Mouse (Mus musculus) kidney, postnatal 0 days (tissue): ENCODE results near the gene Ggn. TPM values are rescaled to one million over a fixed set of nuclear protein-coding genes. Genes with fewer than 3 reads are reported as not detected.

Experiments used
- ATAC-seq: fragments of 200-750 bp; cut with Nextera tagmentation; replicated peaks from 2 replicates; pipeline ENCODE4 v1.8.0; 2017; ENCODE audit warnings: low read depth, moderate number of reproducible peaks, moderate TSS enrichment, moderate library complexity; ENCODE audit not compliant: low FRiP score
- DNase-seq: peaks from one replicate; pipeline ENCODE4 v3.0.0-alpha.2; 2016; ENCODE audit warnings: low spot score
- H3K27ac ChIP-seq: fragments of 300-500 bp; sonication (generic); 2 replicates; pipeline ENCODE4 v1.5.1; 2014; ENCODE audit warnings: mild to moderate bottlenecking
- H3K27me3 ChIP-seq: fragments of 300-500 bp; sonication (generic); 2 replicates; pipeline ENCODE4 v1.6.1; 2014; ENCODE audit warnings: low read length, mixed read lengths; ENCODE audit not compliant: insufficient read depth
- H3K36me3 ChIP-seq: fragments of 300-500 bp; sonication (generic); 2 replicates; pipeline ENCODE4 v1.6.1; 2014; ENCODE audit warnings: low read length, mixed read lengths; ENCODE audit not compliant: insufficient read depth
- H3K4me1 ChIP-seq: fragments of 300-500 bp; sonication (generic); replicated peaks from 2 replicates; pipeline ENCODE4 v1.6.1; 2014; ENCODE audit warnings: antibody characterized with exemption, low read length, mixed read lengths; ENCODE audit not compliant: insufficient read depth
- H3K4me2 ChIP-seq: fragments of 300-500 bp; sonication (generic); 2 replicates; pipeline ENCODE4 v1.6.1; 2014; ENCODE audit warnings: mild to moderate bottlenecking, low read length, moderate library complexity, mixed read lengths
- H3K4me3 ChIP-seq: fragments of 300-500 bp; sonication (generic); replicated peaks from 2 replicates; pipeline ENCODE4 v1.5.1; 2014; ENCODE audit warnings: low read depth, low read length
- H3K9ac ChIP-seq: fragments of 300-500 bp; sonication (generic); 2 replicates; pipeline ENCODE4 v1.6.1; 2014; ENCODE audit warnings: low read depth, low read length
- H3K9me3 ChIP-seq: fragments of 300-500 bp; sonication (generic); replicated peaks from 2 replicates; pipeline ENCODE4 v1.6.1; 2016; ENCODE audit warnings: low read length, inconsistent platforms, mixed read lengths
- CTCF ChIP-seq: IDR thresholded peaks from 2 replicates; pipeline ENCODE4 v1.5.1; 2016; ENCODE audit warnings: antibody characterized with exemption, low read depth, mild to moderate bottlenecking, moderate library complexity
- WGBS: fragments of 180-500 bp; shearing (Covaris S2); extraction: QIAGEN DNeasy Blood & Tissue Kit; methylation state at CpG from one replicate; pipeline ENCODE4 v1.1.7; 2014; 5-methylcytosine and 5-hydroxymethylcytosine counted together
- polyA plus RNA-seq: library from polyadenylated mRNA; unstranded; fragments of >200 nt; fragmentation: Nextera tagmentation; extraction: Ambion mirVana; gene quantifications from 2 replicates; pipeline ENCODE4 v1.2.1, GENCODE M21; 2015

The Ggn gene
- polyA plus RNA-seq, 1 experiment from 2014 or later, result 0.70 TPM

DNA sequence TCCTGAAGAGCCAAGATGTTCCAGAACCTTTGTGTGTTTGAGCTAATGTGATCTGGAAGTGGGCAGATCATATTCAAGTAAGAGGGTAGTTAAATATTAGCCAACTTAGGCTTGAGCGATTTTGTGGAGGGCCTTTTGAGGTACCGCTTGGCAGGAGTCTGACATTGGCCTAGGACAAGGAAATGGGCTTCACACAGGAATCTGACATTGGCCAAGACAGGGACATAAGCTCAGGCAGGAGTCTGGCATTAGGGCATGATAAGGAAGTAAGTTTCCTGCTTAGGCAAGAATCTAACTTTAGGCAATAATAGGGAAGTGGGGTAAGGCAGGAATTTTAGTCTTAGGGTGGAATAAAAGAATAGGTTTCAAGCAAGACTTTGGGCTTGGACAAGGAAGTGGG is 44.2 kb downstream of the Ggn start:
- no peak overlapping the region for H3K4me3 ChIP-seq
- H3K36me3 ChIP-seq, result no peaks in the 10 kb centered on the region
- no peaks in the 10 kb centered on the region for H3K4me1 ChIP-seq
- ATAC-seq, result no peak
- no peak overlapping the region for H3K4me2 ChIP-seq
- TF ChIP-seq CTCF, result no peak
- no peak overlapping the region for H3K9ac ChIP-seq
- no peak for DNase-seq
- WGBS, result 53% methylated on average over 2 of the region's 2 CpGs
- H3K27me3 ChIP-seq, result no peaks in the 10 kb centered on the region
- H3K27ac ChIP-seq, result no peak overlapping the region
- no peaks in the 10 kb centered on the region for H3K9me3 ChIP-seq

DNA sequence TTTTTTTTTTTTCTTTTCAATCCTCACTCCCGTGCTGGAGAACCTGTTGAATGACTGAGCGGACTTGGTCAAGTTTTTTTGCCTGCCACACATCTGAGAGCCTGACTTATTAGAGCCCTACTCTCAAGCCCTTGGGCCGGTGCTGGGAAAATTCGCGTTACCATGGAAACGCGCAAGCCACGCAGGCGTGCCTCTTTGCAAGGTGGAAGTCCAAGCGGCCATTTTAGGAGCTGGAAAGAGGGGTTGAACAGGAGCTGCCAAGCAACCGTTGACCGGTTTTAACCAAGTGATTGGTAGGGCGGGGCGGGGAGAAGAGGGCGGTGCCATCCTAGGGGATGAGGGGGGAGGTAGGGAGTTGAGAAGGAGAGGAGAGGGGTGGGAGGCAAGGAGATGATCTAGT is 44.8 kb downstream of the Ggn start:
- Histone ChIP-seq H3K27ac (no peak overlapping the region), H3K4me2 (no peak overlapping the region), H3K4me1 (no peaks in the 10 kb centered on the region), H3K4me3 (no peak overlapping the region), H3K27me3 (no peaks in the 10 kb centered on the region), H3K36me3 (no peaks in the 10 kb centered on the region), H3K9me3 (no peaks in the 10 kb centered on the region), H3K9ac (no peak overlapping the region)
- TF ChIP-seq CTCF, result no peak
- no peak for DNase-seq
- ATAC-seq, result no peak
- 53% methylated on average over 15 of the region's 15 CpGs for WGBS

Other genes starting within 250 kb of the Ggn start
- 255 and 280 TPM in 2 replicates for gene Actn4, start 207.9 kb upstream of the Ggn start, polyA plus RNA-seq
- 467 and 479 TPM in 2 replicates for gene Eif3k, start 188.3 kb upstream of the Ggn start, polyA plus RNA-seq
- 7.6 and 9.5 TPM in 2 replicates for gene Map4k1, start 188.2 kb upstream of the Ggn start, polyA plus RNA-seq
- 0.15 and 0.17 TPM in 2 replicates for gene Ryr1, start 45.0 kb upstream of the Ggn start, polyA plus RNA-seq
- gene Rasgrp4, start 35.4 kb upstream of the Ggn start, polyA plus RNA-seq, result 0.49 and 1.2 TPM in 2 replicates
- 27.3 and 30.0 TPM in 2 replicates for gene Fam98c, start 14.0 kb upstream of the Ggn start, polyA plus RNA-seq
- 1.6 and 2.3 TPM in 2 replicates for gene Spred3, start 201 bp downstream of the Ggn start, polyA plus RNA-seq
- gene Psmd8, start 10.5 kb downstream of the Ggn start, polyA plus RNA-seq, result 296 and 298 TPM in 2 replicates
- gene Catsperg1, start 43.8 kb downstream of the Ggn start, polyA plus RNA-seq, result 0.51 and 0.53 TPM in 2 replicates
- 0.87 and 0.88 TPM in 2 replicates for gene Kcnk6, start 62.3 kb downstream of the Ggn start, polyA plus RNA-seq
- gene Yif1b, start 68.1 kb downstream of the Ggn start, polyA plus RNA-seq, result 121 and 131 TPM in 2 replicates
- gene 2200002D01Rik, start 78.3 kb downstream of the Ggn start, polyA plus RNA-seq, result 23.7 and 24.1 TPM in 2 replicates
- gene Spint2, start 111.7 kb downstream of the Ggn start, polyA plus RNA-seq, result 460 and 496 TPM in 2 replicates
- 21.6 and 25.0 TPM in 2 replicates for gene Ppp1r14a, start 119.1 kb downstream of the Ggn start, polyA plus RNA-seq
- gene Dpf1, start 133.7 kb downstream of the Ggn start, polyA plus RNA-seq, result 0.70 and 0.72 TPM in 2 replicates